8 mouse cellular contexts compared by ENCODE assay signal in the genomic region with DNA sequence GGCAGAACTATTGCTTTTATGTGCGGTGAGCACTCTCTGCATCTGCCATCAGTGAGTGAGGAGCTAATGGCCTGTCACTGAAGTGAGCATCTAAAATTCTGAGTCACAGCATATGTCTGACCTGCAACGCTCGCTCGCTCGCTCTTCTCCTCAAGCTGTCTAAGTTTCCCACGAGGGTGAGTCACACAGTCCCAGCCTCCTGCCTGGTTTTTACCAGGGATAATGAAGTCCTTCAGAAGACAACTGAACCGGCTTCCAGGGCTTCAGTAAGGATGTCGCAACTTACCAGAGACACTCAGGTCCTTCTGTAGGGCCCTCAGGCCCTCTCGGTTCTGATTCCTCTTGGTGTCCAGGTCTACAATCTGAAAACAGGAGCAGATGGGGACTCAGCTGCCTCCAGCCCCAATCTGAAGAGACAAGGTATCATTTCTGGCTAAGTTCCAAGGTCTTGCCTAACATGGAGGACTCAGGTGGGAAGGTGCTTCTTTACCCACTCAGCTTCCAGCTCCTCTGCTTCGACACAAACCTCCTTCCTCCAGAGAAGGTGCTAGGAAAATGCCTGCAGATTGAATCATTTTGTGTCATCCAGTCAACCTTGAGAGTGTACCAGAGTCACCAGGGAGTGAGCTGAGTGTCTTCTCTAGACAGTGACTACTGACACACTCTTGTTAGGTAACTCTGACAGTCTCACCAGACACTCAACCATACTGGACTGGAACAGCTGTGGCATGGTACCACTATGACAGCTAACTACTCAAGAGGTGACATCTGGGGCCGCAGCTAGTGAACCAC. TPM values are rescaled to one million over a fixed set of nuclear protein-coding genes. Genes with fewer than 3 reads are reported as not detected.
A peak's percentile ranks its signal among the peaks of the same experiment; 100 is the strongest.
DNase-seq lines count a peak whose midpoint lies in the region; ATAC-seq and TF ChIP-seq lines count a peak whose summit lies in the region.

No protein-coding gene starts in this region.

- peaks cover 6% of the 10 kb centered on the region for H3K27me3 ChIP-seq in heart, embryonic 11.5 days (ENCODE audit: control insufficient read depth, insufficient read depth, low read length)
- no peaks in the 10 kb centered on the region for H3K27me3 ChIP-seq in testis, adult 2 months (ENCODE audit: control insufficient read depth, insufficient read depth, low read length)
- H3K27me3 ChIP-seq in hindbrain, embryonic 15.5 days, result 0 out of 2 replicates have a peak, but pooled peaks cover 7% of the 10 kb centered on the region
- H3K27me3 ChIP-seq in myocyte (ENCODE audit: control insufficient read depth, insufficient read depth, insufficient read length), result peaks cover 11% of the 10 kb centered on the region

- peaks cover 11% of the 10 kb centered on the region for H3K36me3 ChIP-seq in heart, embryonic 11.5 days (ENCODE audit: control insufficient read depth, insufficient read depth, low read length)
- peaks cover 2% of the 10 kb centered on the region for H3K36me3 ChIP-seq in testis, adult 2 months (ENCODE audit: control insufficient read depth, insufficient read depth, low read length)
- peaks cover 28% of the 10 kb centered on the region for H3K36me3 ChIP-seq in hindbrain, embryonic 15.5 days
- peaks cover 27% of the 10 kb centered on the region for H3K36me3 ChIP-seq in myocyte (ENCODE audit: control insufficient read depth, insufficient read depth)

- H3K79me2 ChIP-seq in myocyte (ENCODE audit: control insufficient read depth, insufficient read depth), result peaks cover 28% of the 10 kb centered on the region

- H3K9ac ChIP-seq in heart, embryonic 11.5 days (ENCODE audit: low read depth, low read length), result peak overlapping the region; percentile 85; the same call in 1 of the 2 replicates
- peak overlapping the region; percentile 80 for H3K9ac ChIP-seq in hindbrain, embryonic 15.5 days

- peak overlapping the region; percentile 85 for H3K4me2 ChIP-seq in heart, embryonic 11.5 days
- H3K4me2 ChIP-seq in hindbrain, embryonic 15.5 days, result peak overlapping the region; percentile 90
- peak overlapping the region; percentile 94 for H3K4me2 ChIP-seq in myocyte (ENCODE audit: low read depth)

- TF ChIP-seq CTCF in testis, adult 2 months (IDR thresholded peaks at IDR 0.05; ENCODE audit: control insufficient read depth, insufficient read depth, insufficient replicate concordance, low read depth, low read length), result no peak

- no peaks in the 10 kb centered on the region for H3K9me3 ChIP-seq in heart, embryonic 11.5 days (replicated peaks; ENCODE audit: control insufficient read depth, low read length)
- H3K9me3 ChIP-seq in hindbrain, embryonic 15.5 days, result no peaks in the 10 kb centered on the region

- no peak for DNase-seq in heart, postnatal 25 days (ENCODE audit: low spot score)
- no peak for DNase-seq in testis, postnatal 10 days (ENCODE audit: low spot score)
- DNase-seq in T-cell, adult 2 months (ENCODE audit: low spot score), result no peak
- no peak for DNase-seq in spleen, postnatal 10 days (ENCODE audit: low spot score in 2 of 2)

- no peak for TF ChIP-seq POLR2A in testis, adult 2 months (IDR thresholded peaks at IDR 0.05; ENCODE audit: control insufficient read depth, low read depth, low read length)
- no peak for TF ChIP-seq POLR2A in myocyte (IDR thresholded peaks at IDR 0.05; ENCODE audit: insufficient read length, low read depth)

- H3K27ac ChIP-seq in heart, embryonic 11.5 days (ENCODE audit: low read depth, low read length), result no peak overlapping the region
- H3K27ac ChIP-seq in testis, adult 2 months (ENCODE audit: control insufficient read depth, insufficient read depth, low read depth, low read length), result no peak overlapping the region
- H3K27ac ChIP-seq in hindbrain, embryonic 15.5 days (replicated peaks), result no peak overlapping the region

- H3K4me1 ChIP-seq in heart, embryonic 11.5 days (ENCODE audit: control insufficient read depth, insufficient read depth, low read length), result peaks cover 7% of the 10 kb centered on the region
- peaks cover 2% of the 10 kb centered on the region; the same call in 1 of the 2 replicates for H3K4me1 ChIP-seq in testis, adult 2 months (ENCODE audit: control insufficient read depth, insufficient read depth, low read length)
- peaks cover 26% of the 10 kb centered on the region for H3K4me1 ChIP-seq in hindbrain, embryonic 15.5 days (replicated peaks)

- 89% methylated on average over 11 of the region's 11 CpGs for WGBS in heart, embryonic 11.5 days (ENCODE audit: insufficient replicate concordance)
- WGBS in hindbrain, embryonic 15.5 days, result 96% methylated on average over 11 of the region's 11 CpGs

- peak overlapping the region; percentile 23 for H3ac ChIP-seq in myocyte (ENCODE audit: control insufficient read depth, insufficient read length)

- peak overlapping the region; percentile 90 for H3K4me3 ChIP-seq in heart, embryonic 11.5 days (ENCODE audit: low read depth, low read length)
- H3K4me3 ChIP-seq in testis, adult 2 months (ENCODE audit: control insufficient read depth, low read depth, low read length), result peak overlapping the region; percentile 30
- peak overlapping the region; percentile 87 for H3K4me3 ChIP-seq in hindbrain, embryonic 15.5 days
- H3K4me3 ChIP-seq in myocyte, result peak overlapping the region; percentile 81

- no peak for ATAC-seq in heart, embryonic 11.5 days (replicated peaks; ENCODE audit: insufficient number of reproducible peaks, low FRiP score, low TSS enrichment)
- no peak for ATAC-seq in hindbrain, embryonic 15.5 days (ENCODE audit: low FRiP score, low read depth)

- intact Hi-C loops in heart, postnatal 25 days (cut with DNase I), result loop anchor here (2.0 to 10.0 kb wide), 2 partner anchors 97 to 329 kb away; partner anchors contain the start of gene Mcts2

TF ChIP-seq in myocyte, 11 proteins besides CTCF, POLR2A, EP300 and RAD21:
- TF ChIP-seq REST (IDR thresholded peaks at IDR 0.05; ENCODE audit: insufficient read depth, insufficient read length) (no peak), CEBPB (IDR thresholded peaks at IDR 0.05; ENCODE audit: insufficient read depth, poor library complexity, severe bottlenecking) (peak; percentile 58; the same call in 1 of the 2 replicates), E2F4 (IDR thresholded peaks at IDR 0.05; ENCODE audit: insufficient read depth) (no peak)

RNA-seq across cellular contexts. Expression of gene Pdrg1, which starts 1.3 kb away (rescaled TPM):
- 60.8 and 75.6 TPM in 2 replicates for polyA plus RNA-seq in heart, embryonic 11.5 days (2014; fragmentation: Nextera tagmentation; extraction: Ambion mirVana)
- total RNA-seq in heart, postnatal 25 days (2021), result 100 to 1,000 TPM; 110 to 116 TPM
- polyA plus RNA-seq in testis, adult 2 months (2012; rRNA removed), result 20.7 and 22.0 TPM in 2 replicates
- polyA plus RNA-seq in hindbrain, embryonic 15.5 days (2015; fragmentation: Nextera tagmentation; extraction: Ambion mirVana), result 234 TPM in 2 replicates
- 79.6 TPM for polyA plus RNA-seq in myocyte (2012; fragmentation: generic; extraction: Trizol)

RNA-seq across cellular contexts. Expression of gene Xkr7, which starts 17.7 kb away (rescaled TPM):
- not detected in 2 replicates for polyA plus RNA-seq in heart, embryonic 11.5 days (2014; fragmentation: Nextera tagmentation; extraction: Ambion mirVana)
- total RNA-seq in heart, postnatal 25 days (2021), result not detected
- 1.1 and 1.2 TPM in 2 replicates for polyA plus RNA-seq in testis, adult 2 months (2012; rRNA removed)
- polyA plus RNA-seq in hindbrain, embryonic 15.5 days (2015; fragmentation: Nextera tagmentation; extraction: Ambion mirVana), result 1.9 and 2.1 TPM in 2 replicates
- polyA plus RNA-seq in myocyte (2012; fragmentation: generic; extraction: Trizol), result not detected

RNA-seq across cellular contexts. Expression of gene Ttll9, which starts 51.6 kb away (rescaled TPM):
- polyA plus RNA-seq in heart, embryonic 11.5 days (2014; fragmentation: Nextera tagmentation; extraction: Ambion mirVana), result 0.76 TPM in 1 of 2 replicates, not detected in the other
- not detected for total RNA-seq in heart, postnatal 25 days (2021)
- 203 and 218 TPM in 2 replicates for polyA plus RNA-seq in testis, adult 2 months (2012; rRNA removed)
- polyA plus RNA-seq in hindbrain, embryonic 15.5 days (2015; fragmentation: Nextera tagmentation; extraction: Ambion mirVana), result 8.3 and 8.7 TPM in 2 replicates
- not detected for polyA plus RNA-seq in myocyte (2012; fragmentation: generic; extraction: Trizol)

RNA-seq across cellular contexts. Expression of gene Ccm2l, which starts 51.8 kb away (rescaled TPM):
- polyA plus RNA-seq in heart, embryonic 11.5 days (2014; fragmentation: Nextera tagmentation; extraction: Ambion mirVana), result 5.2 and 6.1 TPM in 2 replicates
- 10 to 100 TPM; 15.8 to 16.7 TPM for total RNA-seq in heart, postnatal 25 days (2021)
- polyA plus RNA-seq in testis, adult 2 months (2012; rRNA removed), result 1.3 and 1.4 TPM in 2 replicates
- 2.0 and 2.1 TPM in 2 replicates for polyA plus RNA-seq in hindbrain, embryonic 15.5 days (2015; fragmentation: Nextera tagmentation; extraction: Ambion mirVana)
- polyA plus RNA-seq in myocyte (2012; fragmentation: generic; extraction: Trizol), result not detected

Comparison
In these comparisons a context has a peak if more than half of its experiments do, and no peak if none do; other contexts are left out.
1. H3K4me3 ChIP-seq: peak in every context shown above with its lines; median percentile 90 in heart, embryonic 11.5 days; 87 in hindbrain, embryonic 15.5 days; 81 in myocyte; 30 in testis, adult 2 months.
2. RNA of gene Ttll9, which starts 51.6 kb away (polyA plus RNA-seq): 203 to 218 TPM in testis, adult 2 months; 8.3 to 8.7 TPM in hindbrain, embryonic 15.5 days, 0.76 TPM in heart, embryonic 11.5 days and not detected in myocyte (single experiment); every median in the first group is over 10 times any median in the second.
3. Peak in every context shown above with its lines, with median percentiles within 50 percentile points of each other: H3K4me2 ChIP-seq.